Comparison of ENCODE assay signal across 8 mouse cellular contexts in genomic region chr17:63467866-63468265, GRCm38 (mm10). TPM values are rescaled to one million over a fixed set of nuclear protein-coding genes. Genes with fewer than 3 reads are reported as not detected.
A peak's percentile ranks its signal among the peaks of the same experiment; 100 is the strongest.
DNase-seq lines count a peak whose midpoint lies in the region; ATAC-seq lines count a peak whose summit lies in the region.

No protein-coding gene starts in this region.

- peak; percentile 96 for ATAC-seq in frontal cortex, adult (ENCODE audit: low TSS enrichment)
- ATAC-seq in limb, embryonic 11.5 days (ENCODE audit: insufficient number of reproducible peaks, low FRiP score, low TSS enrichment, low read depth) = no peak

- no peaks in the 10 kb centered on the region for H3K27me3 ChIP-seq in limb, embryonic 11.5 days (ENCODE audit: control insufficient read depth, insufficient read depth, low read length)

- H3K36me3 ChIP-seq in limb, embryonic 11.5 days (ENCODE audit: control insufficient read depth, insufficient read depth, low read length) = no peaks in the 10 kb centered on the region

- WGBS in limb, embryonic 11.5 days = 9% methylated on average over 6 of the region's 6 CpGs

- DNase-seq in 416B (ENCODE audit: low read depth) (peak; percentile 79), MN1 (ENCODE audit: low spot score) (peak; percentile 82)
- peak; percentile 55 for DNase-seq in cerebellum, adult 8-10 months
- peak; percentile 72 for DNase-seq in induced T-regulatory cell, adult 2 months (ENCODE audit: low read depth)
- peak; percentile 74 for DNase-seq in limb, embryonic 11.5 days (ENCODE audit: low spot score)
- DNase-seq in neural tube, embryonic 10.5 days (ENCODE audit: extremely low spot score, low spot score) = peak; percentile 54
- peak; percentile 64 for DNase-seq in thymus, postnatal 0 days (ENCODE audit: low spot score)

- H3K4me2 ChIP-seq in limb, embryonic 11.5 days (ENCODE audit: low read depth, severe bottlenecking) = no peak overlapping the region

- H3K4me3 ChIP-seq in limb, embryonic 11.5 days (ENCODE audit: low read depth, low read length) = no peak overlapping the region

- H3K9me3 ChIP-seq in limb, embryonic 11.5 days (ENCODE audit: control insufficient read depth, low read length) = no peaks in the 10 kb centered on the region

- H3K27ac ChIP-seq in limb, embryonic 11.5 days (replicated peaks; ENCODE audit: low read depth, low read length) = no peak overlapping the region

- no peak overlapping the region for H3K9ac ChIP-seq in limb, embryonic 11.5 days (ENCODE audit: low read length)

- no peaks in the 10 kb centered on the region for H3K4me1 ChIP-seq in limb, embryonic 11.5 days (ENCODE audit: control insufficient read depth, insufficient read depth, low read length)

RNA-seq across cellular contexts. Expression of gene Fbxl17, which starts 32.0 kb away (rescaled TPM):
- polyA plus RNA-seq in limb, embryonic 11.5 days (2014; fragmentation: Nextera tagmentation; extraction: Ambion mirVana) = 6.5 and 6.8 TPM in 2 replicates
- 5.7 and 5.8 TPM in 2 replicates for polyA plus RNA-seq in thymus, postnatal 0 days (2015; fragmentation: Nextera tagmentation; extraction: Ambion mirVana)
